Mouse (Mus musculus) frontal cortex, adult (tissue): ENCODE data around the gene Fam161a.
A peak's percentile ranks its signal among the peaks of the same experiment; 100 is the strongest.

Experiments
- ATAC-seq: cut with Nextera tagmentation; 2 replicates; pipeline ENCODE4 v1.9.2; 2017; ENCODE audit warnings: mild to moderate bottlenecking, moderate library complexity, mixed read lengths; ENCODE audit not compliant: low TSS enrichment

The Fam161a gene

GRCm38 (mm10) chr11:23007481-23008180, at the start of gene Fam161a:
Gene Fam161a, plus strand, starts transcription at chr11:23007531.
- ATAC-seq = peak; percentile 96

DNA sequence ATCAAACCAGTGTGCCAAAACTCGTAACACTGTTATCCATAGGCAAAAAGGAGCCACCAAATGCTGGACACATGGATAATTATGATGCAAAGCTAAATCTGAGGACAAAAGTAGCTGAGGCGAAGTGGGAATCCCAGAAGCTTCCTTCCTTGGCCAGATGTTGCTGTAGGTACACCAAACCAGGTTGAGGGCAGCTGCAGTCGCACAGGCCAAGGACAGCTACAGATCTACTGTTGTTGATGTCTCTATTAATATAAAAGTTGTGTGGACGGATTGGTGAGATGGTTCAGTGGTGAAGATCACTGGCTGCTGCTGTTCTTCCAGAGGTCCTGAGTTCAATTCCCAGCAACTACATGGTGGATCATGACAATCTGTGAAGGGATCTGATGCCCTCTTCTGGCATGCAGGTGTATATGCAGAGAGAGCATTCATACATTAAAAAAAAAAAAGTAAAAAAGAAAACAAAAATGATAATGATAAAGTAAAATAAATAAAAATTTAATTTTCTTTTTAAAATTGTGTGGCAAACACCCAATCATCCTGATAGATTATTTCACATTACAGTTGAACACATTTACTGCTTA, 49.4 kb upstream of the Fam161a start:
- ATAC-seq = no peak

DNA sequence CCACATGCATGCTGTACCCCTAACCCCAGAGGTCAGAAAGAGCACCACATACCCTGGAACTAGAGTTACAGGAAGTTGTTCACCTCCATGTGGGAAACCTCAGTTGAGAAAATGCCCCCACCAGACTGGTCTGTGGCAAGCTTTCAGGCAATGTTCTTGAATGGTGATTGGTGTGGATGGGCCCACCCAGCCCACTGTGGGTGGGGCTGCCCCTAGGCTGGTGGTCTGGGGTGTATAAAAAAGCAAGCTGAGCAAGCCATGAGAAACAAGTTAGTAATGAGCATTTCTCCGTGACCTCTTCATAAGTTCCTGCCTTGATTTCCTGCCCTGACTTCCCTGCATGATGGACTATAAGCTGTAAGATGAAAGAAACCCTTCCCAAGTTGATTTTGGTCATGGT, 45.2 kb upstream of the Fam161a start:
- ATAC-seq = no peak

DNA sequence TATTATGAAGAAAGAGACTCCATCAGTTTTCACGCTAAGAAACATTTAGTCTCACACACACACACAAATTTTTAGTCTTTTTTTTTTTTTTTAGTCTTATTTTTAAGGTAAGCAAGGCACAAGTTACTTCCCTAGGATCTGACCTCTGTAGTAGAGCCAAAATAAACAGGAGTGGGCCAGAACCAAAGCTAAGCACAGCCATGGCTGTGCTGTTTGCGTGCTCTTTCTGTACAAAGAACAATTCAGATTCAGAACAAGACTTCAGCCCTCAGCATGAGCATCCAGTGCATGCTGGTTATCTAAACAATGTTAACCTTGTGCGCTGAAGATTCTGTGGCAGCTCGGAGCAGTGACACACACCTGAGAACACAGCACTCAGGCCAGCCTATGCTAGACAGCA, 42.9 kb upstream of the Fam161a start:
- ATAC-seq = no peak

- no peak for ATAC-seq
Measured at GRCm38 (mm10) chr11:22965503-22965902, 41.8 kb upstream of the Fam161a start.

- ATAC-seq = no peak
Measured at GRCm38 (mm10) chr11:22969486-22969885, 37.8 kb upstream of the Fam161a start.

- ATAC-seq = no peak
Measured at GRCm38 (mm10) chr11:22970546-22970945, 36.8 kb upstream of the Fam161a start.

- ATAC-seq = peak; percentile 80
Measured at GRCm38 (mm10) chr11:22971835-22972709, 35.3 kb upstream of the Fam161a start, which contains the start of gene Zrsr1. Gene Zrsr1, plus strand, starts transcription at chr11:22972005.

DNA sequence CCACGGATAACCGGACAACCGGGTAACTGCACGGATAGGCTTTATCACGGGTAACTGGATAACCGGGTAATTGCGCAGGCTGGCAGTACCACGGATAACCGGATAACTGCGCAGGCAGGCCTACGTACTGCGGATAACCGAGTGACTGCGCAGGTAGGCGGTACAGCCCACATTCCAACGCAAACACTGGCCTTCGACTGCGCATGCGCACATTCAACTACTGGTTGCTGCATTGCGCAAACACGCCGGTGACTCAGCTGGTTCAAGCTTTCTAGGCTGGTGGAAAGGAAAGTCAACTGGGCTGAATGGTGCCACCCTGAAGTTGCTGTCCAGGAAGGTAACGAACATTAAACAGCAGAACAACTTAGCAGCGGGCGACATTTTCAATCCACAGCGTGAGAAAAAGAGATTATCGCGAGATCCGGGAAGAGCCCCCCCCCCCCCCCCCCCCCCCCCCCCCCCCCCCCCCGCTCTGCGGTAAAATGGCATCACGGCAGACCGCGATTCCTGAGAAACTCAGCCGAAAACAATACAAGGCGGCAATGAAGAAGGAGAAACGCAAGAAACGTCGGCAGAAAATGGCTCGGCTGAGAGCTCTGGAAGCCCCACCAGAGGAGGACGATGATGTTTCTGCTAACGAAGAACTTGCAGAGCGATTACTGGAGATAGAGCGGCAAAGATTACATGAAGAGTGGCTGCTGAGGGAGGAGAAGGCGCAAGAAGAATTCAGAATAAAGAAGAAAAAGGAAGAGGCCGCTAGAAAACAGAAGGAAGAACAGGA, 34.4 kb upstream of the Fam161a start:
- ATAC-seq = peak; percentile 36

DNA sequence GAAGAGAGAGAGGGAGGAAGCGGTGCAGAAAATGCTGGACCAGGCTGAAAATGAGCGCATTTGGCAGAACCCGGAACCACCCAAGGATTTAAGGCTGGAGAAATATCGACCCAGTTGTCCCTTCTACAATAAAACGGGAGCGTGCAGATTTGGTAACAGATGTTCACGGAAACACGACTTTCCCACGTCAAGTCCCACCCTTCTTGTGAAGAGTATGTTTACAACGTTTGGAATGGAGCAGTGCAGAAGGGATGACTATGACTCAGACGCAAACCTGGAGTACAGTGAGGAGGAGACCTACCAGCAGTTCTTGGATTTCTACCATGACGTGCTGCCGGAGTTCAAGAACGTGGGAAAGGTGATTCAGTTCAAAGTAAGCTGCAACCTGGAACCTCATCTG, 33.7 kb upstream of the Fam161a start:
- ATAC-seq = peak; percentile 51; the same call in 1 of the 2 replicates

GRCm38 (mm10) chr11:22978215-22978614, 29.1 kb upstream of the Fam161a start:
- no peak for ATAC-seq

DNA sequence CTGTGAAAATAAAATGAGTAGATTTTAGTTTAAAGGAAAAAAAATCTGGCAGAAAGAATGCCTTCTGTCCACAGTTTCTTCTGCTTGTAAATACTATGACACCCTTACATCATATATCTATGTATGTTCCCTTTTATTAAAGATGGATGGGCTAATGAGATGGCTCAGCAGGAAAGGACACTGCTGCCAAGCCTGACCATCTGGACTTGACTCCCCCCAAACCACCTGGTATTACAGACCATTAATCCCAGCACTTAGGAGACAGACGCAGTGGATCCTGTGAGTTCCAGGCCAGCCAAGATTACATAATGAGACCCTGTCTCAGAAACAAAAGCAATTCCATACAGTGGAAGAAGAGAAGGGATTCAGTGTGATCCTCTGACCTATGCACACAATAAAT, 28.6 kb upstream of the Fam161a start:
- ATAC-seq = no peak

DNA sequence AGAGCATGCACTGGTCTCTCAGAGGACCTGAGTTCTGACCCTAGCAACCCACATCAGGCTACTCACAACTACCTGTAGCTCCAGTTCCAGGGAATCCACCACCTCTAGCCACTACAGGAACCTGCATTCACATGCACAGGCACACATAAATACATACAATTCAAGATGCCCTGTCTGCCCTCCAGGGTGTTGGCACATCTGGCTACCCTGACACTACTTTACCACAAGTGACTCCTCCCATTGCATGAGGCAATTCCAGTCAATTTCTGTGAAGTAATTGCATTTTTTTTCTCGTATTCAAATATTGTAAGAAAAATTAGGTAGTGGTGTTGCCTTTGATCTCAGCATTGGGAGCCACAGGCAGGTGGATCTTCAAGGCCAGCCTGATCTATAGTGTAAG, 28.1 kb upstream of the Fam161a start:
- ATAC-seq = no peak

DNA sequence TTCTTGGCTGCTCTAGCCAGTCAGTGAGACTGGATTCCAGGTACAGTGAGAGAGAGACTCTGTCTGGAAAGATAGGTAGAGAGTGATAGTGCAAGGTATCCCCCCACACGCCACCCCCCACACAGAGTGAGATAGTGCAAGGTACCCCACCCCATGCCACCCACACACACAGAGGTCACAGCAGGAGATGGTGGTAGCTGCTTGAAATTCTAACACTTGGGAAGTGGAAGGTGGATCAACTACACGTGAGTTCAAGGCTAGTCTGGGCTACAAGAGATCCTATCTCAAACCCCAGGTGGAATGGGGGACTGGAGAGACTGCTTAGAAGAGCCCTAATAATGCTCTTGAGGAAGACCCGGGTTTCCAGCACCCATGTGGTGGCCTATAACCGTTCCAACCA, 26.3 kb upstream of the Fam161a start:
- ATAC-seq = no peak

DNA sequence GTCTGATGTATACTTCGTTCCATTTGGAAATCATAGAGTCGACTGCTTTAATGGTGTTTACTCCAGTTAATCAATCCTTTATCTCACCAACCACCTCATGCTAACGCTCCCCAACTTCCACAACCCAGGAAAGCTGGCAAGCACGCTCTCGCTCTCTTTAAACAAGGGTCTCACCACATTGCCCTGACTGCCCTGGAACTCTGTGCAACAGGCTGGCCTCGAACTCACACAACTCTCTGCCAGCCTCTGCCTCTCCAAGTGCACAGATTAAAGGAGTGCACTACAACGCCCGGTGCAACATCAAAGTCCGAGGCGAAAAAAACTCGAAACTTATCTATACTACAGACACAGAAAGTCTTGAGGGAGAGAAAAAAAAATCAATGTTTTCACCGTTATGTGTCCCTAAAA, 25.8 kb upstream of the Fam161a start:
- ATAC-seq = peak; percentile 47

DNA sequence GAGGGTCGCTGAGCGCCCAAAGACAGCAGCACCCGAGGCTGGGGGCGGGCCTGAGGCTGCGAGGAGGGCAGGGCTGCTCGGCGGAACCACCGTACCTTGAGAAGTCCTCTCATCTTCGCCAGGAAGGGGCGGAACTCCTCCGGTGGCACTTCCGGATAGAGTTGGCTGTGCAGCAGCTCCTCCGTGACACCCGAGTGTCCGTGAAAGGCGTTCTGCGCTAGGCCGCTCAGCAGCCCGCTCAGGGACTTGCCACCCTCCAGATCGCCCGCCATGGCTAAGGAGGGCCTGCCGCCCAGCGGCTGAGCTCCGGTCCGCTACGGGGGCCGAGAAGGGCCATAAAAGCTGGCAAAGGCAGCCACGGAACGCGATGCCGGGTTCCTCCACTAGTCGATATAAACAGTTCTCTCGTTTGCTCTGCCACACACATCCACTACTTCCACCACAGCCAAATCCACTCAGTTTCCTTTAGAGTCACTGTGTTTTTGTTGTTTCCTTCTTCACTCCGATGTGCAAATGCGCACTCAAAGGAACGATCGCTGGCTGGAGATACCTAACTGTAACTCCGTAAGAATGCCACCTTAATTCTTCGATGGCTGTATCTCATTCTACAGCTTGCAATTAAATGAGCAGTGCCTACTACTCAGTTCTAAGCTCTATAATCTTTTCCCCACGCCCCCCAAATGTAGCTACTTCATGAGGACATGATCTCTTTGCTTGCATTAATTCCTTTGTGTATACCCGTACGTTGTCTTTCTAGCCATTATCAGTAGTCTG, 25.2 kb upstream of the Fam161a start, which contains the start of the genes Gm28048 and Commd1:
Gene Gm28048, minus strand, starts transcription at position 107 of the 774 bp plus-strand sequence.
Gene Commd1, minus strand, starts transcription at position 399 of the 774 bp plus-strand sequence.
- peak; percentile 88 for ATAC-seq

DNA sequence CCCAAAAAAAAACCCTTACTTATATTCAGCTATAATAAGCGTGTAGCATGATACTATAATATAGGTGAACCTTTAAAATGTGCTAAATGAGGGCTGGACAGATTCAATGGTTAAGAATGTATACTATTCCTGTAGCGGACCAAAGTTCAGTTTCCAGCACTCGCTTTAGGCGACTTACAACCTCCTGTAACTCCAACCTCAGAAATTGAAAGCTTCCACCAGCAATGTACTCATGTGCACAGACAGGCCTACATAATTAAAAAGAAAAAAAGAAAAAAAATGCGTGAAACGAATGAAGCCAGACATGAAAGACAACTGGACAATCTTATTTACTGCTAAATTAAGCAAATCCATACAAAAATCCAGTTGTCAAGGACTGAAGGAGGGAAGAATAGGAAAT, 24.5 kb upstream of the Fam161a start:
- no peak for ATAC-seq

GRCm38 (mm10) chr11:22985510-22985909, 21.8 kb upstream of the Fam161a start:
- ATAC-seq = no peak

- ATAC-seq = no peak
Measured at GRCm38 (mm10) chr11:22987357-22987756, 20.0 kb upstream of the Fam161a start.

DNA sequence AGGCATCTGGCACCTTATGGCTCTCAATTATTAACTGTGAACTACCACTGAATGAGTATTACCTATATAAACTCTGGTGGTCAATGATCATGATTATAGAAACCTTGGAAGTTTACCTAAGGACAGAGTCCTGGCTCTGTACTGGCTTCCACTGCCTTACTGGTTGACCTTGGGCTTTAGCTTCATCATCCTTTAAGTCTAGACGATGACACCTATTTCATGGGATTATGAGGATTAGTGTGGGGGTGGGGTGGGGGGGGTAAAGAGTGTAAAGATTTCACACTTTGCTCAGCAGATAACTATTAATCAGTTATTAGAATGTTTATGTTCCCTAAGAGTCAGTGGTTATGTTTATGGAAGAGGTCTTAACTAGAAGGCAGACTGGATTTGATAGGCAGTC, 17.5 kb upstream of the Fam161a start:
- ATAC-seq = no peak
